Mouse (Mus musculus) midbrain, embryonic 10.5 days (tissue): Measurements from ENCODE around the gene Gata2. TPM values are rescaled to one million over a fixed set of nuclear protein-coding genes. Genes with fewer than 3 reads are reported as not detected.
A peak's percentile ranks its signal among the peaks of the same experiment; 100 is the strongest.

Experiments used
- DNase-seq: peaks from one replicate; pipeline ENCODE4 v3.0.0-alpha.2; 2017; ENCODE audit warnings: low spot score
- H3K27ac ChIP-seq: fragments of 300-500 bp; sonication (generic); replicated peaks from 2 replicates; pipeline ENCODE4 v1.5.1; 2016; ENCODE audit warnings: mild to moderate bottlenecking
- H3K27me3 ChIP-seq: fragments of 300-500 bp; sonication (generic); 2 replicates; pipeline ENCODE4 v1.6.1; 2016; ENCODE audit warnings: low read depth, mild to moderate bottlenecking; ENCODE audit not compliant: poor library complexity, severe bottlenecking
- H3K36me3 ChIP-seq: fragments of 300-500 bp; sonication (generic); 2 replicates; pipeline ENCODE4 v1.6.1; 2016; ENCODE audit warnings: mild to moderate bottlenecking, moderate library complexity
- H3K4me1 ChIP-seq: fragments of 300-500 bp; sonication (generic); 2 replicates; pipeline ENCODE4 v1.6.1; 2016
- H3K4me3 ChIP-seq: fragments of 300-500 bp; sonication (generic); 2 replicates; pipeline ENCODE4 v1.5.1; 2016; ENCODE audit warnings: mild to moderate bottlenecking, moderate library complexity
- H3K9me3 ChIP-seq: fragments of 300-500 bp; sonication (generic); replicated peaks from 2 replicates; pipeline ENCODE4 v1.6.1; 2016; ENCODE audit warnings: mild to moderate bottlenecking
- WGBS: fragments of 180-500 bp; shearing (Covaris S2); methylation state at CpG from one replicate; pipeline ENCODE4 v1.1.7; 2016; 5-methylcytosine and 5-hydroxymethylcytosine counted together
- polyA plus RNA-seq: library from polyadenylated mRNA; unstranded; fragments of >200 nt; fragmentation: Nextera tagmentation; extraction: Ambion mirVana; gene quantifications from 2 replicates; pipeline ENCODE4 v1.2.1, GENCODE M21; 2016

Gene Gata2
- polyA plus RNA-seq, 1 experiment from 2014 or later: 19.3 TPM

GRCm38 (mm10) chr6:88188148-88188547 lies 5.5 kb upstream of the Gata2 start:
- WGBS: 77% methylated on average over 6 of the region's 6 CpGs
- no peak for DNase-seq

GRCm38 (mm10) chr6:88189312-88190042 lies 4.2 kb upstream of the Gata2 start:
- Histone ChIP-seq H3K27ac (peak overlapping the region; percentile 63), H3K9me3 (no peaks in the 10 kb centered on the region), H3K4me1 (peaks cover 39% of the 10 kb centered on the region), H3K27me3 (peaks cover 86% of the 10 kb centered on the region), H3K36me3 (no peaks in the 10 kb centered on the region), H3K4me3 (peak overlapping the region; percentile 56)
- WGBS: under 1% methylated on average over 56 of the region's 56 CpGs
- DNase-seq: peak; percentile 90

More at GRCm38 (mm10) chr6:88188148-88188547, 5.5 kb upstream of the Gata2 start:
- peaks cover 72% of the 10 kb centered on the region for H3K27me3 ChIP-seq
- no peaks in the 10 kb centered on the region for H3K9me3 ChIP-seq
- H3K27ac ChIP-seq: no peak overlapping the region
- no peak overlapping the region for H3K4me3 ChIP-seq
- peaks cover 26% of the 10 kb centered on the region for H3K4me1 ChIP-seq
- no peaks in the 10 kb centered on the region for H3K36me3 ChIP-seq

GRCm38 (mm10) chr6:88190043-88190309 lies 3.7 kb upstream of the Gata2 start:
- Histone ChIP-seq H3K27me3 (peaks cover 91% of the 10 kb centered on the region), H3K36me3 (no peaks in the 10 kb centered on the region), H3K9me3 (no peaks in the 10 kb centered on the region), H3K27ac (peak overlapping the region; percentile 59), H3K4me1 (peaks cover 42% of the 10 kb centered on the region), H3K4me3 (peak overlapping the region; percentile 56)
- under 1% methylated on average over 13 of the region's 13 CpGs for WGBS
- DNase-seq: no peak

GRCm38 (mm10) chr6:88190310-88191023 lies 3.2 kb upstream of the Gata2 start:
- H3K36me3 ChIP-seq: no peaks in the 10 kb centered on the region
- peak; percentile 56 for DNase-seq

DNA sequence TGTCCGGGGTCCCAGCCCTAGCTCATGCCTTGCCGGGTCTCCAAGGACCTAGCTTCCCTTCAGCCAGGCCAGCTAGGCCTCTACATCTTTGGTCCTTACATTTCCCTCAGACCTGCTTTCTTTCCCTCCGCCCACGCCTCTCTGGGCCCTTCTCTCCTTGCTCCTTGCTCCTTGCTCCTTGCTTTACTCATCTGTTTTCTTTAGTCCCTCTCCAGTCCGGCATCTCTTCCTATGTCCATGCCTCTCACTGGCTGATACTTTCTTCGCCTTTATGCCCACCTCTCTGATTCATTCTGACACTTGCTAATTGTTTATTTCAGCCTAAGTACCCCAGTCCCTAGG lies 2.7 kb upstream of the Gata2 start:
- peak; percentile 51 for DNase-seq
- no peaks in the 10 kb centered on the region for H3K9me3 ChIP-seq
- WGBS: 9% methylated on average over 6 of the region's 6 CpGs
- H3K27me3 ChIP-seq: peaks cover 100% of the 10 kb centered on the region
- peaks cover 43% of the 10 kb centered on the region for H3K4me1 ChIP-seq
- no peak overlapping the region; the same call in 1 of the 2 replicates for H3K27ac ChIP-seq
- H3K4me3 ChIP-seq: peak overlapping the region; percentile 56
- H3K36me3 ChIP-seq: no peaks in the 10 kb centered on the region

More at GRCm38 (mm10) chr6:88190310-88191023, 3.2 kb upstream of the Gata2 start:
- peaks cover 42% of the 10 kb centered on the region for H3K4me1 ChIP-seq
- H3K4me3 ChIP-seq: peak overlapping the region; percentile 56
- no peaks in the 10 kb centered on the region for H3K9me3 ChIP-seq
- peaks cover 96% of the 10 kb centered on the region for H3K27me3 ChIP-seq
- WGBS: under 1% methylated on average over 49 of the region's 49 CpGs
- H3K27ac ChIP-seq: peak overlapping the region; percentile 59

GRCm38 (mm10) chr6:88191411-88192070 lies 2.1 kb upstream of the Gata2 start:
- no peaks in the 10 kb centered on the region for H3K9me3 ChIP-seq
- DNase-seq: no peak
- WGBS: 5% methylated on average over 4 of the region's 4 CpGs
- H3K27me3 ChIP-seq: peaks cover 100% of the 10 kb centered on the region
- no peak overlapping the region for H3K4me3 ChIP-seq
- no peaks in the 10 kb centered on the region for H3K36me3 ChIP-seq
- H3K27ac ChIP-seq: no peak overlapping the region
- peaks cover 49% of the 10 kb centered on the region for H3K4me1 ChIP-seq

GRCm38 (mm10) chr6:88192756-88193155 lies 935 bp upstream of the Gata2 start:
- H3K9me3 ChIP-seq: no peaks in the 10 kb centered on the region
- H3K36me3 ChIP-seq: no peaks in the 10 kb centered on the region
- H3K4me3 ChIP-seq: no peak overlapping the region
- H3K27ac ChIP-seq: no peak overlapping the region
- peaks cover 100% of the 10 kb centered on the region for H3K27me3 ChIP-seq
- WGBS: 9% methylated on average over 8 of the region's 8 CpGs
- no peak for DNase-seq
- H3K4me1 ChIP-seq: peaks cover 61% of the 10 kb centered on the region

DNA sequence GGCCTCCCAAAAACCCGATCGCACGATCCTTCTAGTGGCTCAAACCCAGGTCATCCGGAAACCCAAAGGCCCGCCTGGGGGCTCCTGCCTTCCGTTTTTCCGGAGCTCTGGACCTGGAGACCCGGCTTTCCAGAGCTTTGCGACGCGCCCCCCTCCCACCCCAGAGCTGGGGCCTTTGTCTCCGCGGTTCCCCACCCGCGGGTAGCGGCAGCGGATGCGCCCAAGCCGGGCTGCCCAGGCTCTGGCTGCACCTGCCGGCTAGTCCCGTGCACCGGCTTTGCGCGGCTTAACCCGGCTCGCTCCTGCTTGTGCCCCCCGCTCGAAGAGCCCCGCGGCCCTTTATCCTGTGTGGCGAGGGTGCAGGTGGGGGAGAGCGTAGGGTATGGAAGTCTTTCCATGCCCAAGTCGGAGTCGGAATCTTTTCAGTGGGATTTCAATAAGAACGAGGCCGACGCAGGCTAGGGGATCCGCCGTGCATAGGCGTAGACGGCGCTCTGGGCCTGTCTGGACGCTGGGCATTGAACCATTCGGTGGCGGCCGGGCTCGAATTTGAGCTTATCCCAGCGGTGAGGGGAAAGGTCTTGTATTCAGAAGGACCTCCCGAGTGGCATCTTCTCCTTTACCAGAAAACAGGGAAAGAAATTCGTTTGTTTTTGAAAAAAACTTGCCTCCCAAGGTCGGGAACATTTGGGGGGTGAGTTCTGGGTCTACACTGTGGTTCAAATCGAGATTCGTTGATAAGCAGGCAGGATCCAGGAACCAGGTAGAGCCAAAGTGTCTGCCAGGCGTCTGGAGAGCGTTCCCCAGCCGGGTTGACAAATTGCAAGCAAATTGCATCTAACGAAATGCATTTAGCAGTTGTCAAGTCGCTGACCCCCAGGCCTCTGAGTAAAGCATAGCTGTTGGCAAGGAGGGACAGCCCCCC lies 624 bp downstream of the Gata2 start:
- peaks cover 69% of the 10 kb centered on the region for H3K4me1 ChIP-seq
- peak overlapping the region; percentile 55 for H3K4me3 ChIP-seq
- peak overlapping the region; percentile 49 for H3K27ac ChIP-seq
- peak; percentile 70 for DNase-seq
- H3K27me3 ChIP-seq: peaks cover 100% of the 10 kb centered on the region
- no peaks in the 10 kb centered on the region for H3K9me3 ChIP-seq
- WGBS: 1% methylated on average over 58 of the region's 58 CpGs
- no peaks in the 10 kb centered on the region for H3K36me3 ChIP-seq

GRCm38 (mm10) chr6:88194978-88195325 lies 1.3 kb downstream of the Gata2 start:
- H3K27ac ChIP-seq: peak overlapping the region; percentile 49; the same call in 1 of the 2 replicates
- no peaks in the 10 kb centered on the region for H3K36me3 ChIP-seq
- DNase-seq: peak; percentile 42
- H3K4me3 ChIP-seq: peak overlapping the region; percentile 55; the same call in 1 of the 2 replicates
- H3K27me3 ChIP-seq: peaks cover 100% of the 10 kb centered on the region
- H3K4me1 ChIP-seq: peaks cover 69% of the 10 kb centered on the region
- WGBS: 2% methylated on average over 7 of the region's 7 CpGs
- no peaks in the 10 kb centered on the region for H3K9me3 ChIP-seq

GRCm38 (mm10) chr6:88196054-88196732 lies 2.5 kb downstream of the Gata2 start:
- H3K4me1 ChIP-seq: peaks cover 65% of the 10 kb centered on the region
- peak; percentile 55 for DNase-seq
- no peaks in the 10 kb centered on the region for H3K36me3 ChIP-seq
- H3K27ac ChIP-seq: peak overlapping the region; percentile 46; the same call in 1 of the 2 replicates
- H3K4me3 ChIP-seq: peak overlapping the region; percentile 55
- H3K27me3 ChIP-seq: peaks cover 100% of the 10 kb centered on the region
- no peaks in the 10 kb centered on the region for H3K9me3 ChIP-seq
- under 1% methylated on average over 33 of the region's 33 CpGs for WGBS

- H3K27me3 ChIP-seq: peaks cover 100% of the 10 kb centered on the region
- DNase-seq: peak; percentile 65
- under 1% methylated on average over 42 of the region's 44 CpGs for WGBS
- H3K4me1 ChIP-seq: peaks cover 65% of the 10 kb centered on the region
- H3K9me3 ChIP-seq: no peaks in the 10 kb centered on the region
- H3K27ac ChIP-seq: peak overlapping the region; percentile 46
- H3K4me3 ChIP-seq: peak overlapping the region; percentile 55
- no peaks in the 10 kb centered on the region for H3K36me3 ChIP-seq
Observed at GRCm38 (mm10) chr6:88196733-88197312, 3.1 kb downstream of the Gata2 start.
